Mouse (Mus musculus): ENCODE measurements at regions not wholly inside any gene's neighbourhood (a gene's known extent, or its start where the extent isn't known, plus 50 kb on each side); places are given as distances from the start of the nearest gene placed in this dataset.
"Not testable (repeated sequence)": the region's sequence is repeated elsewhere in the genome, so short reads cannot be mapped to it uniquely, and the experiment has no call there.

- not testable (repeated sequence) for TF ChIP-seq CEBPB (IDR thresholded peaks at IDR 0.05; ENCODE audit: low read depth); CTCF (IDR thresholded peaks at IDR 0.05; ENCODE audit: control insufficient read depth, insufficient read depth, insufficient read length); MYOD1 (IDR thresholded peaks at IDR 0.05; ENCODE audit: control insufficient read depth, insufficient read length, low read depth); MAX (IDR thresholded peaks at IDR 0.05)
Observed at GRCm38 (mm10) chr13:62078893-62079292, 50.8 kb upstream of the Zfp808 start.
